Mouse (Mus musculus) neural tube, embryonic 15.5 days (tissue): ENCODE measurements around the gene Gm10273. TPM values are rescaled to one million over a fixed set of nuclear protein-coding genes. Genes with fewer than 3 reads are reported as not detected.
"Not testable (repeated sequence)": the region's sequence is repeated elsewhere in the genome, so short reads cannot be mapped to it uniquely, and the experiment has no call there.

Experiments used
- ATAC-seq: fragments of 200-750 bp; cut with Nextera tagmentation; 2 replicates; pipeline ENCODE4 v1.8.0; 2017; ENCODE audit warnings: mild to moderate bottlenecking, moderate TSS enrichment, moderate library complexity; ENCODE audit not compliant: low FRiP score
- H3K27ac ChIP-seq: fragments of 300-500 bp; sonication (generic); replicated peaks from 2 replicates; pipeline ENCODE4 v1.5.1; 2015; ENCODE audit warnings: mild to moderate bottlenecking, inconsistent platforms
- H3K27me3 ChIP-seq: fragments of 300-500 bp; sonication (generic); replicated peaks from 2 replicates; pipeline ENCODE4 v1.6.1; 2015; ENCODE audit warnings: inconsistent platforms
- H3K36me3 ChIP-seq: fragments of 300-500 bp; sonication (generic); 2 replicates; pipeline ENCODE4 v1.6.1; 2015; ENCODE audit warnings: inconsistent platforms
- H3K4me1 ChIP-seq: fragments of 300-500 bp; sonication (generic); 2 replicates; pipeline ENCODE4 v1.6.1; 2015; ENCODE audit warnings: inconsistent platforms
- H3K4me2 ChIP-seq: fragments of 300-500 bp; sonication (generic); 2 replicates; pipeline ENCODE4 v1.6.1; 2015; ENCODE audit warnings: inconsistent platforms, mild to moderate bottlenecking, moderate library complexity
- H3K4me3 ChIP-seq: fragments of 300-500 bp; sonication (generic); replicated peaks from 2 replicates; pipeline ENCODE4 v1.5.1; 2015; ENCODE audit warnings: mild to moderate bottlenecking, inconsistent platforms
- H3K9ac ChIP-seq: fragments of 300-500 bp; sonication (generic); replicated peaks from 2 replicates; pipeline ENCODE4 v1.6.1; 2015; ENCODE audit warnings: mild to moderate bottlenecking, inconsistent platforms
- H3K9me3 ChIP-seq: fragments of 300-500 bp; sonication (generic); replicated peaks from 2 replicates; pipeline ENCODE4 v1.6.1; 2016; ENCODE audit warnings: inconsistent platforms
- WGBS: fragments of 180-500 bp; shearing (Covaris S2); methylation state at CpG from one replicate; pipeline ENCODE4 v1.1.7; 2015; ENCODE audit warnings: mixed read lengths; 5-methylcytosine and 5-hydroxymethylcytosine counted together
- polyA plus RNA-seq: library from polyadenylated mRNA; unstranded; fragments of >200 nt; fragmentation: Nextera tagmentation; extraction: Ambion mirVana; gene quantifications from 2 replicates; pipeline ENCODE4 v1.2.1, GENCODE M21; 2015

The Gm10273 gene
- polyA plus RNA-seq, 1 experiment from 2014 or later: 7.3 TPM

DNA sequence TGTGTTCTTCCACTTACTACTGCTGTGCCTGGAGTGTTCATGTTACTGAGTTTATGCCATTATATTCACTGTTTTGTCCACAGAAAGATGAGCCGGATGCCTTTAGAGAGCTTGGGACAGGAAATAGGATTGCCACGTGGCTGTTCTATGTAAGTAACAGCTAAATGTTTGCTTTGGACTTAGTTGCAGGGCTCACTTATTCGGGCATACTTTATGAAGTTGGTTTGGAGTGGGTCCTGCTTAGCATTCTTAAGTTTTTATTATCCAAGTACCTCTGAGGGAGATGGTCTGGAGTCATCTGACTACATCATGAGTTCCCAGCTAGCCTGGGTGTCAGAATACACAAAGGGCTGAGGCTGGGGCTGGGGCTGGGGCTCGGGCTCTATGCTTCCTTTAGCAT lies 28.2 kb upstream of the Gm10273 start:
- H3K27ac ChIP-seq: no peak overlapping the region
- H3K4me2 ChIP-seq: no peak overlapping the region
- ATAC-seq: no peak
- 95% methylated on average over 4 of the region's 4 CpGs for WGBS
- peaks cover 73% of the 10 kb centered on the region for H3K36me3 ChIP-seq
- no peaks in the 10 kb centered on the region for H3K27me3 ChIP-seq
- H3K4me1 ChIP-seq: no peaks in the 10 kb centered on the region
- H3K9me3 ChIP-seq: no peaks in the 10 kb centered on the region
- H3K9ac ChIP-seq: no peak overlapping the region
- no peak overlapping the region for H3K4me3 ChIP-seq

- no peaks in the 10 kb centered on the region for H3K4me1 ChIP-seq
- no peak for ATAC-seq
- H3K4me3 ChIP-seq: no peak overlapping the region
- no peak overlapping the region for H3K9ac ChIP-seq
- 91% methylated on average over 8 of the region's 8 CpGs for WGBS
- no peaks in the 10 kb centered on the region for H3K27me3 ChIP-seq
- H3K36me3 ChIP-seq: peaks cover 69% of the 10 kb centered on the region
- H3K4me2 ChIP-seq: no peak overlapping the region
- no peak overlapping the region for H3K27ac ChIP-seq
- no peaks in the 10 kb centered on the region for H3K9me3 ChIP-seq
Measured at GRCm38 (mm10) chr10:59368729-59369128, 26.7 kb upstream of the Gm10273 start.

GRCm38 (mm10) chr10:59369426-59369825 lies 26.0 kb upstream of the Gm10273 start:
- no peak for ATAC-seq
- no peak overlapping the region for H3K9ac ChIP-seq
- H3K4me2 ChIP-seq: no peak overlapping the region
- H3K27ac ChIP-seq: no peak overlapping the region
- no peak overlapping the region for H3K4me3 ChIP-seq
- WGBS: 93% methylated on average over 9 of the region's 9 CpGs
- no peaks in the 10 kb centered on the region for H3K4me1 ChIP-seq
- peaks cover 62% of the 10 kb centered on the region for H3K36me3 ChIP-seq
- H3K9me3 ChIP-seq: no peaks in the 10 kb centered on the region
- H3K27me3 ChIP-seq: no peaks in the 10 kb centered on the region

GRCm38 (mm10) chr10:59377906-59378305 lies 17.5 kb upstream of the Gm10273 start:
- H3K27ac ChIP-seq: no peak overlapping the region
- H3K27me3 ChIP-seq: no peaks in the 10 kb centered on the region
- no peaks in the 10 kb centered on the region for H3K9me3 ChIP-seq
- H3K4me3 ChIP-seq: no peak overlapping the region
- H3K4me1 ChIP-seq: no peaks in the 10 kb centered on the region
- H3K36me3 ChIP-seq: peaks cover 4% of the 10 kb centered on the region
- no peak overlapping the region for H3K9ac ChIP-seq
- 93% methylated on average over 10 of the region's 10 CpGs for WGBS
- no peak overlapping the region for H3K4me2 ChIP-seq
- ATAC-seq: no peak

- no peak overlapping the region for H3K4me2 ChIP-seq
- H3K4me1 ChIP-seq: no peaks in the 10 kb centered on the region
- no peak overlapping the region for H3K4me3 ChIP-seq
- no peaks in the 10 kb centered on the region for H3K36me3 ChIP-seq
- no peak overlapping the region for H3K9ac ChIP-seq
- no peaks in the 10 kb centered on the region for H3K27me3 ChIP-seq
- WGBS: 95% methylated on average over 4 of the region's 4 CpGs
- no peak for ATAC-seq
- H3K27ac ChIP-seq: no peak overlapping the region
- H3K9me3 ChIP-seq: no peaks in the 10 kb centered on the region
Measured at GRCm38 (mm10) chr10:59378728-59379127, 16.7 kb upstream of the Gm10273 start.

DNA sequence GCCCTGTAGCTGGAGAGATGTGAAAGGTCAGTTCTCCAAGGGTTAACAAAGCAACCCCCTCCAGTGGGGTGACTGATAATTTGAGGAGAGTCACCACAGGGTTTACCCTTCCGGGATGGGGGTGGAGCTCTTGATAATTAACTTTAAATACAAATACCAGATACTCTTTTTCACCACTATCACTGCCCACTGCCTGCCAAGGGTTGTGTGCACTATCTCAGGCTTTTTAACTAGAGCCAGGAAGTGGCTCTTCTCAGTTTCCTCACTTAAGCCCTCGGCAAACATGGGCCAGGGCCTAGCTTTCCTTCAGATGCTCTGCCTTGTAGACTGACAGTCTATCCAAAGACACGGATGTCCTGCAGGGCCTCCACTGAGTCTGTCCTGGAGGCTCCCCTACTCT lies 15.5 kb upstream of the Gm10273 start:
- WGBS: 47% methylated on average over 3 of the region's 3 CpGs
- Histone ChIP-seq H3K4me3 (no peak overlapping the region), H3K4me1 (no peaks in the 10 kb centered on the region), H3K27ac (no peak overlapping the region), H3K4me2 (no peak overlapping the region), H3K36me3 (no peaks in the 10 kb centered on the region), H3K9ac (no peak overlapping the region), H3K27me3 (no peaks in the 10 kb centered on the region), H3K9me3 (no peaks in the 10 kb centered on the region)
- no peak for ATAC-seq

GRCm38 (mm10) chr10:59380411-59380821 lies 15.0 kb upstream of the Gm10273 start:
- Histone ChIP-seq H3K4me3 (no peak overlapping the region), H3K9me3 (no peaks in the 10 kb centered on the region), H3K4me1 (no peaks in the 10 kb centered on the region), H3K27ac (no peak overlapping the region), H3K4me2 (no peak overlapping the region), H3K36me3 (no peaks in the 10 kb centered on the region), H3K27me3 (no peaks in the 10 kb centered on the region), H3K9ac (no peak overlapping the region)
- 89% methylated on average over 2 of the region's 2 CpGs for WGBS
- ATAC-seq: no peak

- H3K4me2 ChIP-seq, H3K27ac ChIP-seq, H3K36me3 ChIP-seq, H3K9ac ChIP-seq, H3K4me1 ChIP-seq, H3K4me3 ChIP-seq, H3K9me3 ChIP-seq, H3K27me3 ChIP-seq, ATAC-seq: not testable (repeated sequence)
- 80% methylated on average over 7 of the region's 10 CpGs for WGBS
Measured at GRCm38 (mm10) chr10:59381563-59381962, 13.9 kb upstream of the Gm10273 start.

DNA sequence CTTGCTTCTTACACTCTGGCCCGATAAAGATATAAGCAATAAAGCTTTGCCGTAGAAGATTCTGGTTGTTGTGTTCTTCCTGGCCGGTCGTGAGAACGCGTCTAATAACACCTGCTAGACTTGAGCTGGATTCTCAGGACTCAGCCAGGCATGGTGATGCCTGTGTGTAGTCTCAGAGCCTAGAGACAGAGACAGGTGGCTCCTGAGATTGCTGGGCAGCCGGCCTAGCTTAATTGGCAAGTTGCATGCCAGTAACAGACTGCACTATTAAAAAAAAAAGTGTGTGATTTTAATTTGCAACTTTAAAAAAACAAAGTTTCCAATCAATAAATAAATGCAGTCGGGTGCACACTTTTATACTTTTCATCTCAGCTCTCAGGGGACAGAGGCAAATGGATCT lies 8.5 kb upstream of the Gm10273 start:
- 90% methylated on average over 7 of the region's 8 CpGs for WGBS
- H3K36me3 ChIP-seq: 0 out of 2 replicates have a peak, but pooled peaks cover 2% of the 10 kb centered on the region
- no peaks in the 10 kb centered on the region for H3K4me1 ChIP-seq
- no peak overlapping the region for H3K9ac ChIP-seq
- 0 out of 2 replicates have a peak, but pooled peaks cover 12% of the 10 kb centered on the region for H3K9me3 ChIP-seq
- no peak for ATAC-seq
- no peak overlapping the region for H3K4me2 ChIP-seq
- H3K4me3 ChIP-seq: no peak overlapping the region
- H3K27ac ChIP-seq: no peak overlapping the region
- H3K27me3 ChIP-seq: no peaks in the 10 kb centered on the region

DNA sequence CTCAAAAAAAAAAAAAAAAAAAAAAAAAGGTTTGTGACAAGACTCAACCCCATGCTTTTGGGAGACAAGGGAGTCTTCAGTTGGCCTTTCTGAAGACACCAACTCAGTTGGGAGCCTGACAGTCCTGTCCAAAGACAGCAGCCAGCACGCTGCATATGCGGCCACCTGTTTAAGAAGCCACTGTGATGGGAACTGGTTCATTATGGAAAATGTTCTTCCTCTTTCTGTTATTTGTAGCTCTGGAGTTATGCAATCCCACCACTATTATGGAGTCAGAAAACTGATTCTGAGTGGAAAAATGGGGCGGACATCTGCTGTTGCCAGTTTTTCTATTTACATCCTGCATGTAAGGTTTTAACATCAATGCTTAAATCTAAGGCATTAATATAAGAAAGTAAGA lies 5.8 kb upstream of the Gm10273 start:
- H3K27me3 ChIP-seq: no peaks in the 10 kb centered on the region
- over 99% methylated on average over 3 of the region's 3 CpGs for WGBS
- H3K36me3 ChIP-seq: 0 out of 2 replicates have a peak, but pooled peaks cover 2% of the 10 kb centered on the region
- H3K4me1 ChIP-seq: no peaks in the 10 kb centered on the region
- no peak for ATAC-seq
- 0 out of 2 replicates have a peak, but pooled peaks cover 12% of the 10 kb centered on the region for H3K9me3 ChIP-seq
- no peak overlapping the region for H3K4me2 ChIP-seq
- no peak overlapping the region for H3K4me3 ChIP-seq
- H3K27ac ChIP-seq: no peak overlapping the region
- H3K9ac ChIP-seq: no peak overlapping the region

- Histone ChIP-seq H3K4me1 (no peaks in the 10 kb centered on the region), H3K9me3 (0 out of 2 replicates have a peak, but pooled peaks cover 12% of the 10 kb centered on the region), H3K27me3 (no peaks in the 10 kb centered on the region), H3K27ac (no peak overlapping the region), H3K4me2 (no peak overlapping the region), H3K4me3 (no peak overlapping the region), H3K36me3 (0 out of 2 replicates have a peak, but pooled peaks cover 2% of the 10 kb centered on the region), H3K9ac (no peak overlapping the region)
- no peak for ATAC-seq
- WGBS: 57% methylated on average over 4 of the region's 4 CpGs
Measured at GRCm38 (mm10) chr10:59391907-59392306, 3.5 kb upstream of the Gm10273 start.

GRCm38 (mm10) chr10:59402899-59403792 lies 7.7 kb downstream of the Gm10273 start, which contains the start of gene Pla2g12b:
Gene Pla2g12b, plus strand, starts transcription at chr10:59403660.
- Histone ChIP-seq H3K36me3 (no peaks in the 10 kb centered on the region), H3K9ac (no peak within 1 kb of the TSS), H3K4me1 (peaks cover 4% of the 10 kb centered on the region), H3K4me2 (no peak within 1 kb of the TSS), H3K9me3 (0 out of 2 replicates have a peak, but pooled peaks cover 3% of the 10 kb centered on the region), H3K4me3 (no peak within 1 kb of the TSS), H3K27ac (no peak within 1 kb of the TSS), H3K27me3 (no peaks in the 10 kb centered on the region)
- WGBS: 78% methylated on average over 21 of the region's 21 CpGs
- ATAC-seq: no peak
